Mouse (Mus musculus): Measurements from ENCODE around the gene Ipo5. TPM values are rescaled to one million over a fixed set of nuclear protein-coding genes. Genes with fewer than 3 reads are reported as not detected.

The Ipo5 gene
- polyA plus RNA-seq, 1 experiment = 27.7 TPM

DNA sequence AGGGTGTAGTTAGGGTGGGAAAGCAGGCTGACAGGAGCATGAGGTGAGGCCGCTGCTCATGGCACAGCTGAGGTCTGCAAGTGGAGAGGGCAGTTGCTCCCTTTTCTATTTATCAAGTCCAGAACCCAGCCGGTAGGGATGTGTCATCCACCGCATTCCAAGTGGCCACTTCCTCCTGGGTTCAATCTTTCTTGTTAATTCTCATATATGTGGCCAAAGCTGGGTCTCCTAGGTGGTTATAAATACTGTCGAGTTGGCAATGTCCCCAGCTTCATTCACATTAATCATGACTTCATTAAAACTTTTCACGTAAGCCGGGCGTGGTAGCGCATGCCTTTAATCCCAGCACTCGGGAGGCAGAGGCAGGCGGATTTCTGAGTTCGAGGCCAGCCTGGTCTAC is 22.3 kb upstream of the Ipo5 start:
- Histone ChIP-seq H3K4me1 (replicated peaks; ENCODE audit: control insufficient read depth, insufficient read depth, low read length) (no peaks in the 10 kb centered on the region), H3K4me3 (ENCODE audit: control insufficient read depth, insufficient read depth, low read length) (no peak overlapping the region), H3K27me3 (ENCODE audit: control insufficient read depth, insufficient read depth, low read length) (no peaks in the 10 kb centered on the region), H3K36me3 (ENCODE audit: control insufficient read depth, insufficient read depth, low read length) (no peaks in the 10 kb centered on the region), H3K27ac (ENCODE audit: control insufficient read depth, insufficient read depth, low read length) (no peak overlapping the region)
- DNase-seq = no peak
- 85% methylated on average over 11 of the region's 11 CpGs for WGBS
- no peak for TF ChIP-seq POLR2A (IDR thresholded peaks at IDR 0.05; ENCODE audit: control insufficient read depth, extremely low read depth, insufficient read depth, low read length, poor library complexity)
- TF ChIP-seq CTCF (IDR thresholded peaks at IDR 0.05; ENCODE audit: borderline replicate concordance, control insufficient read depth, extremely low read depth, insufficient read depth, low read length, poor library complexity) = no peak

- Histone ChIP-seq H3K27me3 (ENCODE audit: control insufficient read depth, insufficient read depth, low read length) (no peaks in the 10 kb centered on the region), H3K4me3 (ENCODE audit: control insufficient read depth, insufficient read depth, low read length) (no peak overlapping the region), H3K4me1 (replicated peaks; ENCODE audit: control insufficient read depth, insufficient read depth, low read length) (no peaks in the 10 kb centered on the region), H3K36me3 (ENCODE audit: control insufficient read depth, insufficient read depth, low read length) (no peaks in the 10 kb centered on the region), H3K27ac (ENCODE audit: control insufficient read depth, insufficient read depth, low read length) (no peak overlapping the region)
- 81% methylated on average over 8 of the region's 8 CpGs for WGBS
- DNase-seq = no peak
- no peak for TF ChIP-seq POLR2A (IDR thresholded peaks at IDR 0.05; ENCODE audit: control insufficient read depth, extremely low read depth, insufficient read depth, low read length, poor library complexity)
- TF ChIP-seq CTCF (IDR thresholded peaks at IDR 0.05; ENCODE audit: borderline replicate concordance, control insufficient read depth, extremely low read depth, insufficient read depth, low read length, poor library complexity) = no peak
Observed at GRCm38 (mm10) chr14:120892369-120892768, 18.7 kb upstream of the Ipo5 start.

DNA sequence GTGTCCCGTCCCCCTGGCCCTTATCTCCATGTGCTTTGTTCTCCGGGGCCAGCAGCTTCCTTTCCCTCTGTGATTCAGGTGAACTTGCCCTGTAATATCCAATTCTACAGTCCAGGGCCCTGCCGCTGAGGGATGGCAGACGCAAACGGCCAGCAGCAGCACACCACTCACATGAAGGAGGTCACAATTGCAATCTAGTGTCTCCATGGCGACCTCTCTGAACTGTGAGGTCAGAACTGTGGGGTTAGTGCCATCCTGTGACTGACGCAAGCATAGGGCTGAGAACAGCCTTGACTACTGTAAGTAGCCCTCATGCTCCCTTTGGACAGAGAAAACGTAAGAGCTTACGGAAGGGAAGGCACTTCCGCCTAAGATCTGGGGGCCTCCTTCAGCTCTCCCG is 14.4 kb upstream of the Ipo5 start:
- no peak overlapping the region for H3K27ac ChIP-seq (ENCODE audit: control insufficient read depth, insufficient read depth, low read length)
- H3K4me3 ChIP-seq (ENCODE audit: control insufficient read depth, insufficient read depth, low read length) = no peak overlapping the region
- H3K4me1 ChIP-seq (replicated peaks; ENCODE audit: control insufficient read depth, insufficient read depth, low read length) = no peaks in the 10 kb centered on the region
- H3K27me3 ChIP-seq (ENCODE audit: control insufficient read depth, insufficient read depth, low read length) = no peaks in the 10 kb centered on the region
- 89% methylated on average over 11 of the region's 11 CpGs for WGBS
- TF ChIP-seq POLR2A (IDR thresholded peaks at IDR 0.05; ENCODE audit: control insufficient read depth, extremely low read depth, insufficient read depth, low read length, poor library complexity) (no peak), CTCF (IDR thresholded peaks at IDR 0.05; ENCODE audit: borderline replicate concordance, control insufficient read depth, extremely low read depth, insufficient read depth, low read length, poor library complexity) (no peak)
- no peaks in the 10 kb centered on the region for H3K36me3 ChIP-seq (ENCODE audit: control insufficient read depth, insufficient read depth, low read length)
- DNase-seq = no peak

DNA sequence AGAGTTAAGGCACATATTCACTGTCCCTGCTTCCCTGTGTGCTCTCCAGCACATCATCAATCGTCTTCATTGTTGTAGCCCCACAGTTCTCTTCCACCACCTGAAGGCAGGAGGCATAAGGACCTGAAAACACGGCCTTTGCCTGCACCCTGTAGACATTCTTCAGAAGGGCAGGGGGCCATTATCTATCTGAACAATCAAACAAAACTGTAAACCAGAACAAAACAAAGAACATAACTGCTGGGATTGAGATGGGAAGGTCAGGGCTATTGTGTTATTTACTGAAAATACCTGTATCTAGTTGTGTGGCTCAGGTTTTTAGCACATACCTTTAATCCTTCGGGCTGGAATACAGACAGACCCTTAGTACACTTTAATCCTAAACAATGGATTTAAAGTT is 12.1 kb upstream of the Ipo5 start:
- 90% methylated on average over 3 of the region's 3 CpGs for WGBS

DNA sequence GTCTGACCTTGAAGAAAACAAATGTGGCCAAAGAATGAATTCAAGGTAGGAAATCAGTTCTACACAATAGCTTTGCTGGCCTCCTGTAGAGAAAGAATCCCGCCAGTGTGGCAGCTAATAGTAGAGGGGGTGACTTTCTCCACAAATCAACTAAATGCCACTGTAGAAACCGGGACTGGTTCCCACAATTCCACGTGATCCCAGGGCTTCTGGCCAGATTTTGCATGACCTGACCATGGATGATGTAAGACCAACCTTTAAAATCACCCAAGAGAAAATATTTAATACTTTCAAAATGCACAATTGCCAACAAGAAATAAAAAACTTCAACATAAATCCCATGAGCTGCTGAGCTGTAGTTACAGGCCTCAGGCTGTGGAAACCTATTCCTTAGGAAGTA is 1.6 kb upstream of the Ipo5 start:
- no peaks in the 10 kb centered on the region for H3K36me3 ChIP-seq (ENCODE audit: control insufficient read depth, insufficient read depth, low read length)
- no peak overlapping the region for H3K4me3 ChIP-seq (ENCODE audit: control insufficient read depth, insufficient read depth, low read length)
- H3K27ac ChIP-seq (ENCODE audit: control insufficient read depth, insufficient read depth, low read length) = no peak overlapping the region
- WGBS = 93% methylated on average over 3 of the region's 3 CpGs
- H3K27me3 ChIP-seq (ENCODE audit: control insufficient read depth, insufficient read depth, low read length) = no peaks in the 10 kb centered on the region
- no peak for DNase-seq
- TF ChIP-seq CTCF (IDR thresholded peaks at IDR 0.05; ENCODE audit: borderline replicate concordance, control insufficient read depth, extremely low read depth, insufficient read depth, low read length, poor library complexity) (no peak), POLR2A (IDR thresholded peaks at IDR 0.05; ENCODE audit: control insufficient read depth, extremely low read depth, insufficient read depth, low read length, poor library complexity) (no peak)
- peaks cover 4% of the 10 kb centered on the region; the same call in 1 of the 2 replicates for H3K4me1 ChIP-seq (replicated peaks; ENCODE audit: control insufficient read depth, insufficient read depth, low read length)

More for the DNA sequence above, 12.1 kb upstream of the Ipo5 start:
- Histone ChIP-seq H3K4me3 (ENCODE audit: control insufficient read depth, insufficient read depth, low read length) (no peak overlapping the region), H3K27ac (ENCODE audit: control insufficient read depth, insufficient read depth, low read length) (no peak overlapping the region), H3K27me3 (ENCODE audit: control insufficient read depth, insufficient read depth, low read length) (no peaks in the 10 kb centered on the region), H3K36me3 (ENCODE audit: control insufficient read depth, insufficient read depth, low read length) (no peaks in the 10 kb centered on the region), H3K4me1 (replicated peaks; ENCODE audit: control insufficient read depth, insufficient read depth, low read length) (no peaks in the 10 kb centered on the region)
- TF ChIP-seq POLR2A (IDR thresholded peaks at IDR 0.05; ENCODE audit: control insufficient read depth, extremely low read depth, insufficient read depth, low read length, poor library complexity) (no peak), CTCF (IDR thresholded peaks at IDR 0.05; ENCODE audit: borderline replicate concordance, control insufficient read depth, extremely low read depth, insufficient read depth, low read length, poor library complexity) (no peak)
- DNase-seq = no peak

DNA sequence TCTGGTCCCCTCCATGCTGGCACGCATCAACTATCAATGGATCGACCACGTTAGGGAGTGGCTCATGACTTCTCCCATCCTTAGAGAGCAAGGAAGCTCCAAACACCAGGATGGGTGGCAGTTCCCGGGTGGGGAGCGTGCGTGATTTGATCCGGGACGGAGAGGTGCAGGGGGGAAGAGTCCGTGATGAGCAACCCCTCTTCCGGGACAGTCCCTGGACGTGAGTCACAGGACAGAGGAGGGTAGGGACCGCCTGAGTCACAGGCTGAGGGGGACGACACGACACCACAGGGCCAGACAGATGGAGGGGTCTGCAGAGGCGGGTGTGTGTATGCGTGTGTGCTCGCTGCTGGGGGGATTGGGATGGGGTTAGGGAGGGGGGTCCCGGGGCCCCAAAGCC is 704 bp upstream of the Ipo5 start:
- under 1% methylated on average over 18 of the region's 18 CpGs for WGBS
- TF ChIP-seq POLR2A (IDR thresholded peaks at IDR 0.05; ENCODE audit: control insufficient read depth, extremely low read depth, insufficient read depth, low read length, poor library complexity) = no peak
- TF ChIP-seq CTCF (IDR thresholded peaks at IDR 0.05; ENCODE audit: borderline replicate concordance, control insufficient read depth, extremely low read depth, insufficient read depth, low read length, poor library complexity) = no peak
- no peaks in the 10 kb centered on the region for H3K27me3 ChIP-seq (ENCODE audit: control insufficient read depth, insufficient read depth, low read length)
- DNase-seq = no peak
- peaks cover 4% of the 10 kb centered on the region; the same call in 1 of the 2 replicates for H3K4me1 ChIP-seq (replicated peaks; ENCODE audit: control insufficient read depth, insufficient read depth, low read length)
- no peak overlapping the region for H3K27ac ChIP-seq (ENCODE audit: control insufficient read depth, insufficient read depth, low read length)
- H3K4me3 ChIP-seq (ENCODE audit: control insufficient read depth, insufficient read depth, low read length) = peak overlapping the region; percentile 52
- H3K36me3 ChIP-seq (ENCODE audit: control insufficient read depth, insufficient read depth, low read length) = no peaks in the 10 kb centered on the region

- Histone ChIP-seq H3K4me3 (ENCODE audit: control insufficient read depth, insufficient read depth, low read length) (peak overlapping the region; percentile 68), H3K36me3 (ENCODE audit: control insufficient read depth, insufficient read depth, low read length) (no peaks in the 10 kb centered on the region), H3K27me3 (ENCODE audit: control insufficient read depth, insufficient read depth, low read length) (no peaks in the 10 kb centered on the region), H3K27ac (ENCODE audit: control insufficient read depth, insufficient read depth, low read length) (no peak overlapping the region), H3K4me1 (replicated peaks; ENCODE audit: control insufficient read depth, insufficient read depth, low read length) (peaks cover 4% of the 10 kb centered on the region; the same call in 1 of the 2 replicates)
- DNase-seq = peak; percentile 42
- no peak for TF ChIP-seq CTCF (IDR thresholded peaks at IDR 0.05; ENCODE audit: borderline replicate concordance, control insufficient read depth, extremely low read depth, insufficient read depth, low read length, poor library complexity)
- TF ChIP-seq POLR2A (IDR thresholded peaks at IDR 0.05; ENCODE audit: control insufficient read depth, extremely low read depth, insufficient read depth, low read length, poor library complexity) = no peak
- WGBS = 8% methylated on average over 63 of the region's 63 CpGs
Observed at GRCm38 (mm10) chr14:120911388-120911901, 421 bp downstream of the Ipo5 start.

Measured in thymus, adult 2 months (tissue).